Mouse (Mus musculus) lung, postnatal 10 days (tissue): ENCODE data around the gene Cd48.
"Not testable (repeated sequence)": the region's sequence is repeated elsewhere in the genome, so short reads cannot be mapped to it uniquely, and the experiment has no call there.

ENCODE experiments used
- DNase-seq: peaks from one replicate; pipeline ENCODE4 v3.0.0; 2021

Cd48 gene

DNA sequence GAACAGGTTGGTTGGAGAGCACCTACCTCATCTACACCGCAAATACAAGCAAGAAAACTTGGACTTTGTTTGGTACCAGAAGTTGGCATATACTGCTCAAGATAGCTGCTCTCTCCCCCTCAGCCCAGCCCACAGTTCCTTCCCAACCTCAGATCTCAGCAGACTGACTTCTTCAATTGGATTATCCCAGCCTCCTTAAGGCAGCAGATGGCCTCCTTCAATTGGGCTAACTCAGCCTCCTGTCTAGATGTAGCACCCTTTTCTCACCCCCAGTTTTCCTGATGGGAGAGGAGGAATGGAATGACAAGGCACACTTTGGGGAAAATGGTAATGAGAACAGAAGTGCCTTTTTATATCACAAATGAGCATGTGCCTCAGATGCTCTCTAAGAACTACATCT lies 31.9 kb downstream of the Cd48 start:
- DNase-seq: not testable (repeated sequence)

- DNase-seq: no peak
Measured at GRCm38 (mm10) chr1:171715434-171715833, 33.6 kb downstream of the Cd48 start.

- DNase-seq: no peak
Measured at GRCm38 (mm10) chr1:171716232-171716631, 34.4 kb downstream of the Cd48 start.

GRCm38 (mm10) chr1:171731195-171731594 lies 49.4 kb downstream of the Cd48 start:
- DNase-seq: no peak

DNA sequence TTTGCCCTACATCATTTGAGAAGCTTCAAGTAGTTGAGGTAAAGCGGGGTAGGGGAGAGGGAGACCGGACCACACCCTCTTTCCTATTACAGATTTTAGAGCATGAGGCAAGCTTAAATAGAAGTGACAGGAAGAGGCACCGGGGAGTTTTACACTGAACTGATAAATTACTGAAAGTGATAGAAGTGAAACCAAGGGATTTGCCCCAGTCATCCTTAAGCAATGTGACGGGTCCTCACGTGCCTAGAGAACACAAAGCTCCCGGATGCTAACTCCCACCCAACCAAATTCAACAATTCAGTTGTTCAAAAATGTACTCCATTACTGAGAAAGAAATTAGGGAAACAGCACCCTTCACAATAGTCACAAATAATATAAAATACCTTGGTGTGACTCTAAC lies 53.1 kb downstream of the Cd48 start:
- DNase-seq: no peak

DNA sequence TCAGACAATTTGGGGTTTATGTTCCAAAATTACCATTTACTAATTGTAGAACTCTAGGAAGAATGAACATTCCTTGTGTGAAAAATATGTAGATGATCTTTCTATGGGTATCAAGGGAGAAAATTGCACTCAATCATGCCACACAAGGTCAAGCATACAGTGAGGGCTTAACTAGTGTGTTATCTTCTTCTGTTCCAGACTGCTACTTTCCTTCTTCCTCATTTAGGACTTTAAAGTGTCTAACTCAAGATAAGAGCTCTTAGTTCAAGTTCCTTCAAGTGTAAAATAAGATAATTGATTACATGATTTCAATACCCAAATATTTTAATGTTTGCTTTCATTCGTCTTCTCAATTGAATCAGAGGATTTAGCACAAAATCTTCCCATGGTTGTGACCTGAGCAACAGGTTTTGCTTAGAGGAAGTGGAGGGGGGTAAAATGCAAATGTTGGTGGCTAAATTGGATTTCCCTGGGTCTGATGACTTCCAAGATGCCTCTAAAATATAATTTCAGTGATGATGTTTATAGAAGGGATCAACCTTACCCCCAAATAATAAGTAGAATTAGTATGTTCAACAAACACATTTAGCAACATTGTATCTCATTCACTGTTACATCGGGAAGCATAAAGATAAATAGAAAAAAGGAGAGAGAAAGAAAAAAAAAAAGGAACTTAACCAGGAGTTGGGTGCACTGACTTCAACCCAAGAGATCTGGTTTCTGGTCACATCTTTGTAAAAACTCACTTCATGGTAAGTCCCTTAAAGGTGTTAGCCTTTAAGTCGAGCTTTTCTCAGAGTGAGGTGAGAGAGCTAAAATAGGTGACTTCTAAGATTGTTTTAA lies 66.5 kb downstream of the Cd48 start:
- DNase-seq: no peak
